Mouse (Mus musculus): ENCODE measurements around the gene Plcb3. TPM values are rescaled to one million over a fixed set of nuclear protein-coding genes. Genes with fewer than 3 reads are reported as not detected.

Plcb3 gene
- polyA plus RNA-seq, 1 experiment = 22.7 TPM

DNA sequence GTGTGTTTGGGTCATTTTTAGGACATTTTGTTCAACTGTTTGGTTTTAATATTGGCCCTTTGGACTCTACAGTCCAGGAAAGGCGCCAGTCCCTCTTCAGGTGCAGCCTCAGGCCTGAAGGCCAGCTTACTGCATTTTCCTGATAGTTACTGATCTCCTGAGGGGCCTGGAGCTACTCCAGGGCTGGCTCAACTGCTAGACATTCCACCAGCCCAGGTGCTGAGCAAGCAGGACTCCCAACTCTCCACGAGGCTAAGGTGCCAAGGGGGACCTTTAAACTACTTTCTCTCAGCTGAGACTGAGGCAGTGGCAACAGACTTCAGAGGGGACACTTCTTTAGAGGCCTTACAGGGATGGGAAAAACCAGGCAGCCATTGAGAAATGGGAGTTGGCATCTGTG lies 71.4 kb downstream of the Plcb3 start:
- no peak for TF ChIP-seq CTCF (IDR thresholded peaks at IDR 0.05; ENCODE audit: borderline replicate concordance, extremely low read depth, insufficient read depth, insufficient read length)
- no peak for TF ChIP-seq POLR2A (IDR thresholded peaks at IDR 0.05; ENCODE audit: borderline replicate concordance, extremely low read depth, insufficient read depth, insufficient read length, poor library complexity, severe bottlenecking)

DNA sequence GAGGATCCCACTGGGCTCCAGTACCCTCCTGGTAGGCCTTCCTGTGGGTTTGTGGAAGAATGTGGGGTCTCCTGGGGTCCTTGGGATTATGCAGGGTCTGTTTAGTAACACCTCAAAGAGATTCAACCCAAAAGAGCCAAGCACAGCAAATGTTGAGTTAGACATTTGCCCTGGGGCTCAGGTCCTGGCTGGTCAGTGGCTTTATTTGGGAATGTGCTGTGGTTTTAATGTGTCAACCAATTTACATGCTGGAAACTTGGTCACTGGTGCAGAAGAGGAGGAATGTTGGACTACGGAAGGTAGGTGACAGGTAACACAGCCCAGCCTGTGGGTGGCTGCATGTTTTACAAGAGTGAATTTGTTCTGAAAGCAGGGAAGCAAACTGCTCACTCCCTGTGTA lies 73.2 kb downstream of the Plcb3 start:
- TF ChIP-seq POLR2A (IDR thresholded peaks at IDR 0.05; ENCODE audit: borderline replicate concordance, extremely low read depth, insufficient read depth, insufficient read length, poor library complexity, severe bottlenecking) = no peak
- no peak for TF ChIP-seq CTCF (IDR thresholded peaks at IDR 0.05; ENCODE audit: borderline replicate concordance, extremely low read depth, insufficient read depth, insufficient read length)

More for the DNA sequence above, 71.4 kb downstream of the Plcb3 start:
- DNase-seq (ENCODE audit: low read depth) = no peak

More for the DNA sequence above, 73.2 kb downstream of the Plcb3 start:
- DNase-seq (ENCODE audit: low read depth) = no peak

Other genes with a start within 250 kb of the Plcb3 start
- gene Rps6ka4, start 135.8 kb downstream of the Plcb3 start, polyA plus RNA-seq (2012; rRNA removed) = 6.0 and 7.3 TPM in 2 replicates
- 0.48 and 0.83 TPM in 2 replicates for gene Ccdc88b, start 118.3 kb downstream of the Plcb3 start, polyA plus RNA-seq (2012; rRNA removed)
- 117 and 158 TPM in 2 replicates for gene Trmt112, start 66.8 kb downstream of the Plcb3 start, polyA plus RNA-seq (2012; rRNA removed)
- 169 and 176 TPM in 2 replicates for gene Prdx5, start 66.4 kb downstream of the Plcb3 start, polyA plus RNA-seq (2012; rRNA removed)
- gene Esrra, start 54.7 kb downstream of the Plcb3 start, polyA plus RNA-seq (2012; rRNA removed) = 35.5 and 41.3 TPM in 2 replicates
- gene Catsperz, start 51.1 kb downstream of the Plcb3 start, polyA plus RNA-seq (2012; rRNA removed) = 1.0 and 1.5 TPM in 2 replicates
- gene Kcnk4, start 42.0 kb downstream of the Plcb3 start, polyA plus RNA-seq (2012; rRNA removed) = 1.2 and 2.1 TPM in 2 replicates
- 72.8 and 83.4 TPM in 2 replicates for gene Bad, start 34.6 kb downstream of the Plcb3 start, polyA plus RNA-seq (2012; rRNA removed)
- gene Gpr137, start 34.0 kb downstream of the Plcb3 start, polyA plus RNA-seq (2012; rRNA removed) = 75.5 and 86.8 TPM in 2 replicates
- 359 and 550 TPM in 2 replicates for gene Ppp1r14b, start 1.5 kb downstream of the Plcb3 start, polyA plus RNA-seq (2012; rRNA removed)
- gene Fkbp2, start 4.0 kb upstream of the Plcb3 start, polyA plus RNA-seq (2012; rRNA removed) = 50.3 and 61.0 TPM in 2 replicates
- 28.6 and 39.3 TPM in 2 replicates for gene Vegfb, start 11.2 kb upstream of the Plcb3 start, polyA plus RNA-seq (2012; rRNA removed)
- gene Dnajc4, start 16.1 kb upstream of the Plcb3 start, polyA plus RNA-seq (2012; rRNA removed) = 25.7 and 31.3 TPM in 2 replicates
- 15.4 and 21.5 TPM in 2 replicates for gene Nudt22, start 19.6 kb upstream of the Plcb3 start, polyA plus RNA-seq (2012; rRNA removed)
- gene Trpt1, start 19.7 kb upstream of the Plcb3 start, polyA plus RNA-seq (2012; rRNA removed) = 18.6 and 25.5 TPM in 2 replicates
- gene Fermt3, start 43.0 kb upstream of the Plcb3 start, polyA plus RNA-seq (2012; rRNA removed) = 4.8 and 5.3 TPM in 2 replicates
- gene Stip1, start 63.5 kb upstream of the Plcb3 start, polyA plus RNA-seq (2012; rRNA removed) = 151 and 158 TPM in 2 replicates
- 5.7 and 8.2 TPM in 2 replicates for gene Macrod1, start 80.3 kb upstream of the Plcb3 start, polyA plus RNA-seq (2012; rRNA removed)
- gene Flrt1, start 129.3 kb upstream of the Plcb3 start, polyA plus RNA-seq (2012; rRNA removed) = 2.5 and 4.3 TPM in 2 replicates
- gene Otub1, start 229.8 kb upstream of the Plcb3 start, polyA plus RNA-seq (2012; rRNA removed) = 209 and 213 TPM in 2 replicates
- 458 and 614 TPM in 2 replicates for gene Cox8a, start 241.1 kb upstream of the Plcb3 start, polyA plus RNA-seq (2012; rRNA removed)